Mouse (Mus musculus): Measurements from ENCODE around the gene Cpt1a. TPM values are rescaled to one million over a fixed set of nuclear protein-coding genes. Genes with fewer than 3 reads are reported as not detected.
A peak's percentile ranks its signal among the peaks of the same experiment; 100 is the strongest.

Gene Cpt1a
- polyA plus RNA-seq (2012; rRNA removed): 61.6 and 67.1 TPM in 2 replicates

DNA sequence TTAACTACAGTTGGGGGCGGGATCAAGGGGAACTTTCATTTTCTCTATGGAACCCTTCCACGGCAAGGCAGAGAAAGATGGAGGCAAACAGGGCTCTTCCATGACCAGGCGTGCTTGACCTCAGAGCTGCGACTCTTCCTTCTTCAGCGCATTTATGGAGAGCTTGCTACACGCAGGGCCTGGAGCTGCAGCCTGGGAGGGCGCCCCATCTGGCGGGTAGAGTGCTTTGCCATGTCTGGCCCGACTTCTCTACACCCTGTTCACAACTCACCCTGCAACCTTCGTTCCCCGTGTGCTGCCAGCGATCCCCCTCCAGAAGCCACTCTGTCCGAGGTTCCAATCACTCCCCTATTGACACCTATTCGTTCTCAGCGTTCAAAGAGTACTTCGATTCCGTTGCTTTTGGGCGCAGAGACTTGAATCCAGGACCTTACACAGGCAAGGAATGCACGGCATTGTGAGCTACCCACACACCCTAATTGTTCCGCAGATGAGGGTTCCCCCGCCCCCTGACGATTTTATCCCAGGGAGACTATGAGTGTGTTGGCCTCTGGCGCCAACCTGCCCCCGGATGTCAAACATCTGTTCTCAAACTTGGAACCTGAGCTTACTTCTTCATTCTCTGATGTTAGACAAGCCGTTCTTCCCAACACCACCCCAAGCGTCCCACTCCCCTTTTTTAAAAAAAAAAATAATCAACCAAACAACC lies at the start of gene Cpt1a:
Gene Cpt1a, plus strand, starts transcription at position 74 of the 709 bp plus-strand sequence.
- DNase-seq (ENCODE audit: low spot score): no peak

DNA sequence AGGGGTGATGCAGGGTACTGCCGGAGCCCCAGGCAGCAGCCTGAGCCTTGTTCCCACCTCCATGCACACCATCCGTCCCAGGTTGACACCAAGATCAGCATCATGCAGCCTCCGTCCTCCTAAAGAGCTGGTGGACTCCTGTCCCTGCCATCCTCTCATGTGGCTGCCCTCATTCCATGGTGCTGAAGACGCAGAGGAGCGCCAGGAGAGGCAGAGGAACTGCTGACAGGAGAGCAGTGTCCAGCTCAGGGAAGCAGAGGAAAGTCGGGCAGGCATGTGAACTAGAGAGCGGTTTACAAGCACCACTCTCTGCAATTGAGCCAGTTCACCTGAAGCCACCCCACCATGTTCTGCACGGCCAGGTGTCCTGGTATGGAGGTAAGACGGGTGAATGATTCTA lies 48.8 kb upstream of the Cpt1a start:
- peak; percentile 15 for DNase-seq (ENCODE audit: low spot score)

DNA sequence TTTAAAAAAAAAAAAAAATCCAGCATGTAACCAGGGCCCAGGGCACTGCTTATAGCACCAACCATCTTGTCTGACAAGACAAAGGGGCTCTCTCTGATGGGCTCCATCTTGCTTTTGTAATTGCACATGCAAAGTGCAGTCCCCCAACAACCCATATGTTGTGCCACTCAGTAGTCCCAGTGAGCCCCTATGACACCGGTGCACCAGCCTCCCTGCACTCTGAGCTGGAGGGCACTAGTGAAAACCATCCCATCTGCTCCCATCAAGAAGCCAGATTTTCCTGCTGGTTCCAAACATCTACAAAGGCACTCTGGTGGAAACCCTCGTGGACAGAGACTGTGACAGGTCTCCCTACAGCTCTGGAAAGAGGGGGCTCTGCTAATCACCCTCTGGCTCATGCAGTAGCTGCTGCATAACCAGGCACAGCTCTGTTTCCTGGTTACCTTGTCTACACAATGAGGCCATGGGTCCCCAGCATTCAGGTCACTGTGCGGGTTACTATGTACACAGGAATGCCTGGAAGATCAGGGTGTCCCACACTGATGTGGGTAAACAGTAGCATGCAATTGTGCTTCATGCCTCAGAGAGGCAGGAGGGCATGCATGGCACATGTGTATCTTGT lies 46.3 kb upstream of the Cpt1a start:
- DNase-seq (ENCODE audit: low spot score): peak; percentile 15

DNA sequence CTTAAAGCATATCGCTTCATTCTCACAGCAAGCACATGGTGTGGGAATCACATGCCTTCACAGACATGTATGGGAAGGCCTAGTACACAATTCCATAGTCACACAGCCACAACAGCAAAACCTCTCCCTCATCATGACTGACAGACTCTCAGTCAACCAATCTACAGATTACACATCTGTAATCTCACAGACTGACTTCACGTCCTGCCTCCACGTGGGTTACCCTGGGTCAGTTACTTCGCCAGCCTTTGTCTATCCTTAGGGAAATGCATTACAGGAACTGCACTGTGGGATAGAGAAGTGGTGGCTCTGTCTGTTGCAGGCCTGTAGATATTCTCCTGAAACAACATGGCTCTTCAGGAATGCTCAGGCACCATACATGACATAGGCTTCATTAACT lies 40.2 kb upstream of the Cpt1a start:
- DNase-seq (ENCODE audit: low spot score): no peak

DNA sequence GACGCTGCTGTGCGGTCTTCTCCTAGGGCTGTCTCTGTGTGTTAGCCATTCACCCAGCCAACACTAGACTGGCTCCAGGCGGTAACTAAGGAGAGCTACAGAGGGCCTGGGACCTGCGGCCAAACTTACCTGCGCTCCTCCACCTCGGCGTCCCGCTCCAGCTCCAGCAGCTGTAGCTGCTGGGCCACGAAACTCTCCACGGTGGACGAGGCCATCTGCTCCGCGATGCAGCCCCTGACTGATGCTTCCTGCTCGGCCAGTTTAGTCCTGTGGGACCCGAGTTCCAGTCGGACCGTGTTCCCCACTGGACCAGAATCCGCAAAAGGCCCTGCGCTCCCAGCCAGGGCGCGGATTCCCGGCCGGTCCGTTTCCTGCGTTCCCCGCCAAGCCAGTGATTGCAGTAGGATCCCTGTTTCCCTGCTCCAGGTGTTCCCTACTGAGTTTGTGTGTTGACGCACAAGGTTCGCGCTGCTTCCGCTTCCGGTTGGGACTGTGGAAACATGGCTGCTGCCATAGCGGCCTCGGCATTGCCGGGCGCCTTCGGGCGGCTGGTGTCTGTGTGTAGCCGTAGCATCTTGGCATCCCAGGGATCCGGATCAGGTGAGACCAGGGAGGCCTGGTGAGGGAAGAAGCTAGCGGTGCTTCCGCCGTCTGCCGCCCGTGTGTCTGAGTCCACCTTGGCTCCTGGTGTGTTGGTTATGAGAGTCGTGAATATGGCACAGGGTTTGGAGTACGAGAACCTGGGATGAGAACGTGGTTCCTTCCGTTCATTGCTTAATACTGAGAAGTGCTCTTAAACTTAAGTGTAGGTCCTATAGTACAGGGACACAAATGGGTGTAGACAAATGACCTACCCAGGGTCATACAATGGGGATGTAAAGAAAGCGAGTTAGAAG lies 39.3 kb upstream of the Cpt1a start, which contains the start of the genes Mrpl21 and Ighmbp2:
Gene Mrpl21, plus strand, starts transcription at position 330 of the 896 bp plus-strand sequence.
Gene Ighmbp2, minus strand, starts transcription at position 446 of the 896 bp plus-strand sequence.
- DNase-seq (ENCODE audit: low spot score): peak; percentile 83

DNA sequence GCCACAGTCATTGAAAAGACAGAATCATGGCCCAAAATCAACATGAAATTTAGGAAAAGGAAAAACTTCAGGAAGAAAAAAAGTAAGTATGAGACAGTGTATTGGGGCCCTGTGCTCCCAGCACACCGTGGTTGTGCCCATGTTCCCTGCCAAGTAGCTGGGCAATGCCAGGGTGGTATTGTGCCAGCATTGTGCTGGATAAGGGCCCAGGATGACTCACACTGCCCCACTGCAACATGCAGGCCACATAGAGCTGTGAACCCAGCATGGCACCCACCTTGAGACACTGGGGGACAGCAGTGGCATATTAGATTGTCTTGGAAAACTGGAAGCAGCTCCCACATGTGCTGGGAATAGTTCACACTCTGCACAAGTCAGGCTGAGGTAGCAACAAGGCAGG lies 33.1 kb upstream of the Cpt1a start:
- DNase-seq (ENCODE audit: low spot score): no peak

DNA sequence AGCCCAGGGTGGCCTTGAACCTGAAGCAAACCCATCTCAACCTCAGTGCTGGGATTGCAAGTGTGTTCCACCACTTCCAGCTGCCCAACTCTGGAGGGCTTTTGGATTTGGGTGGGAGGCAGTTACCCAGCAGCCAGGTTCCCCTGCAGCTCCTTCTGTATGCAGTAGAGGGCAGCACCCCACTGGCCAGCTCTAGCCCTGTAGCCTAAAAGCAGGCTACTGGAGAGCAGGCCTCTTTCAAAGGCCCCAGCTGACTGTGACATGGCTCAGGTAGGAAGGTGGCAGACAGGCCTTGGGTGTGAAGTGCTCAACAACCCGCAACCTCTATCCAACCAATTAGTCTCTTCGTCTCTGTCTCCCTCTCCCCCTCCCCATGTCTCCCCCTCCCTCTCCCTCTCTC lies 30.1 kb upstream of the Cpt1a start:
- DNase-seq (ENCODE audit: low spot score): peak; percentile 43

DNA sequence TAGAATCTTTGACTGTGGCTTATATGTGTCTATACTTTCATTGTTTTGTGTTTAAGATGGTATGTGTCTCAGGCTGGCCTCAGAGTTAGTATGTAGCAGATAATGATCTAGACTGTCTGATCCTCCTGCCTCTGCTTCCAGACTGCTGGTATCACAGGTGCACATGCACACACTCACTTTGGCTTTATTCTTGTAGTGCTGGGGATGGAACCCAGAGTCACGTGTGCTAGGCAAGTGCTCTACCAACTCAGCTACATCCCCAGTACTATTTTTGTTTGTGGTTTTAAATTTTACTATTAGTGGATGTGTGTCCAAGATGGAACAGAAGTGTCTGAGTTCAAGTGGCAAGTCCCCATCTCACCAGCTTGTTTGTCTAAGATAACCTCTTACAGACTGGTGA lies 29.1 kb upstream of the Cpt1a start:
- DNase-seq (ENCODE audit: low spot score): no peak

DNA sequence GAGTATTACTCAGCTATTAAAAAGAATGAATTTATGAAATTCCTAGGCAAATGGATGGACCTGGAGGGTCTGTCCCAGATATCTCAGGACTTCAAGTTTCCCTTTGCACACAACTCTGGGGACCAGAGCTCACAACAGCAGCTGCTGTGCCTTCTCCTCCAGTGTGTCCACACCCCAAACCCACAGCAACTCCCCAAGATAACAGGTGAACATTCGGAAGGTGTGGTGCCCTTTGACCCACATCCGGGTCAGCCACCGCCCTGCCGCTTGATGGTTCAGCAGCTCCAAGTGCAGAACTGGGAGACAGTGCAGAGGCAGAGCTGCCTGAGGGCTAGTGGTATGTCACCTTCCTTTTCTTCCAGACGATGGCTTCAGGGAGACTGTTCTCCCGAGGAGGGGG lies 26.9 kb upstream of the Cpt1a start:
- no peak for DNase-seq (ENCODE audit: low spot score)

DNA sequence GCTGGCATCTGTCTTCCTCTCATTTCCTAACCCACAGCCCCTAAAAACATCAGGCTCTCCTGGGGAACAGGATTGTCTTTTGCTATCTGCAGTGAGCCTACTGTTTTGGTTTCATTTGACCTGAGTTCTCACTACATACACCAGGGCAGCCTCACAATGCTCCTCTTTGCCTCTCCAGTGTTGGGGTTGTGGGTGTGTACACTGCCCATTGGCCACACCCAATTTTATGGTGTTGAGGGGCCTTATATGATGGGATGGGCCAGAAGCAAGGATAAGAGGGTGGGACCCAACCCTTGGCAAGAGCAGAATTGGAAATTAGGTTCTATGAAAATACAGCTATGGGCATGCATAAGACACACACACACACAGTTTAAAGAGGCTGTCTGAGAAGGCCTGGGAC lies 25.1 kb upstream of the Cpt1a start:
- DNase-seq (ENCODE audit: low spot score): no peak

DNA sequence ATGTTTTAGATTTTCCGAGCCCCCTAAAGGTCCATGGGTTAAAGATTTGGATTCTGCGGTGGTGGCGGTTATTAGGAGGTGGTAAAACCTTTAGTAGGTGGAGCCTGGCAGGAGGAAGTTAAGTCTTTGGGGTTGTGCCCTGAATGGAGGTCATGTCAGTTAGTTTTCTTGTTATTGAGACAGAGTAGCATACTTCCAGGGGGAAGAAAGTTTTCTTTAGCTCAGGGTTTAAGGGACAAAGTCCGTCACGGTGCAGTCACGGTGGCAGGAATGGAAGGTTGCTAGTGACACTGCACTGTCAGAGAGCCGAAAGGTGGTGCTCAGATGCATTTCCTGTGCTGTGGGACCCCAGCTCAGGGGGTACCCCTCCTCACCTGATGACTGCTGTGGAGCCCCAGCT lies 24.4 kb upstream of the Cpt1a start:
- no peak for DNase-seq (ENCODE audit: low spot score)

DNA sequence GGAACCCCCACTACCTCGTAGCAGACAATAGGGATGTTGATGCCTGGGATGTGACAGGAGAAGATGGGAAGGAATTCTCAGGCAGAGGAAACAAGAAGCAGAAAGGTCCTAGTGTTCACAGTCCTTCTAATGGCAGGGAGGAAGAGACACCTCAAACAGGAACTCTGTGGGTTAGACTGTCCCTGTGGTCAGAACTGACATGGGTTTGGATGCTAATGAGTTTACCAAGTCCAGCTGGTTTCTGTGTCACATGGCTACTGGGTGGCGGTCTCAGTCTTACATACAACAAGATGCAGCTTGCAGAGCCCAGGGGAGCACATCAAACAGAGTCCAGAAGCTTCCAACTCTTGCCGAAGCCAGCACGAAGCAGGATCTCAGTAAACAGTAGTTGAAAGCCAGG lies 18.1 kb upstream of the Cpt1a start:
- no peak for DNase-seq (ENCODE audit: low spot score)

DNA sequence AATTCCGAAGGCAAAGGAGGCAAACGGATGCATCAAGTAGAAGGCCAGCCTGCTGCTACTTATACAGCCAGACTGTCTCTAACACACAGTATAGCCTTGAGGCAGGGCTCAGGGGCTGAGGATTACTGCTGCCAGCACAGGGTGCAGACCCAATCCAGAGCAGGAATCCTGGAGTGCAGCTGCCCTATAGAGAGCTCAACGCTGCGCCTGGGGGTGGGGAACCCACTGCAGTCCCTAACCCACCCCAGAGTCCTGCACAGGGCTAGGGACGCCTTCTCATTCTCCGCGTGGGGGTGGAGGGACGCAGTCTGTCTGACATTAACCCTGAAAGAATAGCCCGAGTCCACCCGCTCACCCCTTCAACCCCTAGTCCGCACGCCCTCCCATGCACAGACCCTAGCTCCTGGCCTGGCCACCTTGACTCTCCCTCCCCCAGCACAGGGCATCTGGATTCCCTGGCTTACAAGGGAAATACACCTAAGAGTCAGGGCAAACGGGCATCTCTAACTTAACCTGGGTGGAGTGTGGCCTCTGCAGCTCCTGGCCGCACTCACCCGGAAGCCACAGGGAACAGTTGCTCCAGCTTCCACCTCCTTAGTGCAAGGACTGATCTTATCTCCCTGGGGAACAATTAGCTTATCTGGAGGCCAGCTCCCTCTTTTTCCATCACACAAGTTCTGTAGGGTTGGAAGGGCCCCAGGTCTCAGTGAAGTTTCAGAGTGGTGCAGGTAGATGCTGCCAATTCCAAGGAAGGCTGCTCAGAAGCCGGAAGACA lies 14.8 kb upstream of the Cpt1a start:
- DNase-seq (ENCODE audit: low spot score): no peak

DNA sequence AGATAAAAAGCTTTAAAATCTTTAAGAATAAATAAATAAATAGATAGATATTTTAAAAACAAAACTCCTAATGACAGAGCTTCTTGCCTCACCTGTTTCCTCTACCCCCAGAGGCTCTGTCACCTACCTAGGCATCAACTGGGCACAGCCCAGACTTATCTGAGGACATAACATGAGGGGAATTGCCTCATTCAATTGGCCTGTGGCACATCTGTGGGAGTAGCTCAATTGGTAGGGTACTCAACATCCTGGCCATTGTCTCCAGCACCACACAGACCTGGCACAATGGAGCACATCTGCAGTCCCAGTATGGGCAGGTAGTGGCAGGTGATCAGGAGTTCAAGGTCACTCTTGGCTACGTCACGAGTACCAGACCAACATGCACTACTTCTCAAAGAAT lies 2.8 kb upstream of the Cpt1a start:
- no peak for DNase-seq (ENCODE audit: low spot score)

DNA sequence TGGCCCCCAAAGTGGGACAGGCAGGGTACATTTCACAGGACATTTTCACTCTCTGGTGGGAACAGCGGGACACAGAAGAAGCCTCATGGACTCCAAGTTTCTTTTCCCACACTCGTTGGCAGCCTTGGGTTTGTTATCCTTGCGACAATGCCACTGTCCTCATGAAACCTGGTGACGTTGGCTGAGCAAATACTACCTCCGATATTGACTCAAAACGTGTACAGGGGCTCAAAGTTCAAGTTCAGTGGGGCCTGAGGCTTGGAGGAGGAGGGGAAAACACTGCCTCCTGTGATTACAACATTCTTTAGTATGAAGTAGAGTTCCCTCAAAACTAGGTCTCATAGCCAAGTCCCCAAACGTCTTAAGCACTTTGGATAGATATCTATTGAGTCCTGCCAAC lies 2.0 kb upstream of the Cpt1a start:
- no peak for DNase-seq (ENCODE audit: low spot score)

DNA sequence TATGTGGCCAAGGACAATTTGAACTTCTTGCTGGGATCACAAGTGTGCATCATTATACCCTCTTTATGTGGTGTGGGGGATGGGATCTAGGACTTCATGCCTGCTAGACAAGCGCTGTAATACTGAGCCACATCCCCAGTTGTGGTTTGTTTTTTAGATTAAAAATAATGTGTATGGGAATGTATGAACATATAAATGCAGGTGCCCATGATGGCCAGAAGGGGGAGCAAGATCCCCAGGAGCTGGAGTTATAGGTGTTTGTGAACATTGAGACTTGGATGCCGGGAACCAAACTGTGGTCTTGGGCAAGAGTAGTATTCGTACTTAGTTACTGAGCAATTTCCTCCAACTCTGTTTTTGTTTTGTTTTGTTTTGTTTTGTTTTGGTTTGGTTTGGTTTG lies 1.3 kb upstream of the Cpt1a start:
- DNase-seq (ENCODE audit: low spot score): no peak

DNA sequence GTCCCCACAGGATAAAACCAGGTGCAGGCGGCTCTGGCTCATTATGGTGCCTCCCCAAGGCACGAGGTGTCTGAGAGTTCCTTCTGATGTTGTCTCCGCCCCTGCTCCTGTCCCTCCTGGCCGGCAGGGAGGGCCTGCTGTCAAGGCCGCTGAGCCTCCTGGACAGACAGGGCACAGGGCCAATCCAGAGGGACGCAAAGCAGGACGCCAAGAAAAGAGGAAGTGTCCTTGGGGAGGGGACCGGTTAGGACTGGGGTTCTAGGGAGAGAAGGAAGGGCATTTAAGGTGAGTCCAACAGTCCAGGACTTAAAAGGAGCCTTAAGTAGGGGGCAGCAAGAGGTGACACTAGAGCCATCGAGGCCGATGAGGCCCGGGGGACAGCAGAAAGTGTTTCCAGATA lies 517 bp upstream of the Cpt1a start:
- DNase-seq (ENCODE audit: low spot score): no peak

DNA sequence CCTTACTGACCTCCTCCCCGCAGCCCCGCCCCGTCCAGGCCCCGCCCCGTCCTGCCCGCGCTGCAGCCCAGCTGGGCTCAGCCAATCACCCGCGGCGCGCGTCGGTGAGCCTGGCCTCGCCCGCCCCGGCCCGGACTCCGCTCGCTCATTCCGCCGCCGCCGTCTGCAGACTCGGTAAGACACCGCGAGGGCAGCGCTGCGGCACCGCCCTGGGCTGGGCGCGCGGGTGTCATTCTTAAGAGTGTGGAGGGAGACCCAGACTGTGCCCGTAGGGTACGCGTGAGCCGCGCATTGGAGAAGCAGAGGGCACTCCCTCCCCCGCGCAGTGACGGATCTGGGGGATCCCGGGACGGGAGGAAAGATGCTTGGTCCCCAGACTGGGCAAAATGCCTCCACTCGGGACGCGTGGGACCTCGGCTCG lies 1.1 kb downstream of the Cpt1a start:
- DNase-seq (ENCODE audit: low spot score): peak; percentile 91

DNA sequence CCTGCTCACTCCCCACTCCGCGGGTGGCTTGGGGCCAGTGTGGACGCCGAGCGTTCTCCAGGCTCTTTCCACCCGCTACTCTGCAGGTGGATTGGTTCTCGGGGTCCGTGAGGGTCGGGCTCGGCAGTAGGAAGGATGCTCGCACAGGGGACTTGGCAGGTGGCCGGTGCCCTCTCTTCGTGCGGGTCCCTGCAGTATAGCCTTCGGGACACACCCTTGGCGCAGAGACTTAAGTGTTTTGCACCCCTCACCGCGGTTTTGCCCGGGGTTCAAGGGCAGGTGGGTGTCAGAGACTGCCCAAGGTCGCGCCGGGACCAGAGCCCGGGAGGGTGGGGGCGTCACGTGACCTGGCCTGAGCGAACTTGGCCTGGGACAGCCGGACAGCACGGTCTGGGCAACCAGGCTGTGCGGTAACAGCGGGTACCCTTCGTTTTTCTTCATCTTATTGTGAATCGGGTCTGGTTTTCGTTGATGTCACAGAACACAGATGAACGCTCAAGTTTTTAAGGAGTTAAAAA lies 1.7 kb downstream of the Cpt1a start:
- peak; percentile 67 for DNase-seq (ENCODE audit: low spot score)

DNA sequence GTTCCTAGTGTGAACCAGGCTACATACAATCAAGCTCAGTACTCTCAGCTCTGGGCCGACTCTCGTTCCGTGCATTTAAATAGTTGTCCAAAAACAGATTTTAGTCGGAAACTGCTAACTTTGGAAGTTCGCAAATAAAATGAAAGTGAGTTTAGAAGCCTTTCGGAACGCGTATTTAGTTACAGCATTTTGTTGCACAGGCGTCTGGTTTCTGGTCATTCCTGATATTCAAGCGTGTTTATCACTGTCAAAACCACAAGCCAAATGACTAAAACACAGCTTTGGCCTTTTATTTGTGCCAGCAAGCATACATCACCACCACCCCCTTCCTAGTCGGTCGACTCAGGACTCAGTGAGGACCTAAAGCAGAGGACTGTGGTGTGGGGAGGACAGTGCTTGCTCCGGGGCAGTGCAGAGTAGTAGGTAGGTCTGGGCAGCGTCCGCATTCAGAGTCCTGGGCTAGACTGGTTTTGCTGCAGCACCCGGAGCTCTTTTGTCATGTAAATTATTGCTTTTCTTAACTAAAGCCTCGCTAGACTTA lies 2.2 kb downstream of the Cpt1a start:
- no peak for DNase-seq (ENCODE audit: low spot score)
